Mouse (Mus musculus): ENCODE data around the gene Fmnl1.

DNA sequence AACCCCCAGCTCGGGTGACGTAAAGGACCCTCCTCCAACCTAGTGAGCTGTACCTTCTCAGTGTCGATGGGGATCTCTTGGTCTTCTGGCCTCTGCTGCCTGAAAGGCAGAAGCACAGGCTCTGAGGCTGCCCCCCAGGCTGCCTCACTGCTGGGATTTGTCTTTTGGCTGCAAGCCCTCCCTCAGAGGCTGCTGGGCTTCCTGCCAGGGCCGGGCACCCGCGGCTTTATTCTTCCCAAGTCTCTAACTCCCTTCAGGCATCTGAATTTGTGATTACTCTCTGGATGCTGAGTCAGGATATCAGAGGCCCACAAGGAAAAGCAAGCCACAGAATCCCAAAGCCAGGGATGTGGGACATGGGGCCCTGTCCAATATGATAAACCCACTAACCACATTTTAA, 30.8 kb downstream of the Fmnl1 start:
- TF ChIP-seq CTCF (conservative IDR thresholded peaks at IDR 0.05; ENCODE audit: low read length) (no peak), POU5F1 (IDR thresholded peaks at IDR 0.05; ENCODE audit: borderline replicate concordance, low read length) (no peak)

All from E14TG2a.4 (cell line).